In the genomic region with DNA sequence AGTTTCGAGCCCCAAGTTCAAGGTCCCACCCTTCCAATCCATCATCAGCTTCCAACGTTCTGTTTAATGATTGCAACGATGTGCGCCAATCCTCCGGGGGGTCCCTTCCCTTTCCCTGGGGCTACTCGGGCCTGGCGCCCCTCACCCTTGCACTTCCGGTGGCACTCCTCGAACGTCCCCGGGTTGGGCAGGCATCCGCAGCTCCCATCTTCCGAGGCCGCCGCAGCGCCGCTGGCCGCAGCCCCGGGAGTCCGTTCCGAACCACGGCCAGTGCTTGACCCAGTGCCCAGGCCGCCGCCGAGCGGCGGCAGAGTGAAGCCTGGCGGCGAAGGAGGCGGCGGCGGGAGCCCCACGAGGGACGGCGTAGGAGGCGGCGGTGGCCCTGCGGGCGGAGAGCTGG, we compare ENCODE assay signal across 9 mouse cellular contexts. TPM values are rescaled to one million over a fixed set of nuclear protein-coding genes. Genes with fewer than 3 reads are reported as not detected.
DNase-seq lines count a peak whose midpoint lies in the region; ATAC-seq lines count a peak whose summit lies in the region.
"Had no signal": no experiment of that assay in that cellular context is flagged by ENCODE, and none has a peak within 500 bp of the region (broad histone marks: within the 10 kb centered on the region; RNA-seq: fewer than 3 reads in every experiment).

No protein-coding gene starts in this region.

- H3K9me3 ChIP-seq in kidney, embryonic 15.5 days (replicated peaks) = no peaks in the 10 kb centered on the region
- no peaks in the 10 kb centered on the region for H3K9me3 ChIP-seq in hindbrain, embryonic 12.5 days (replicated peaks)
- H3K9me3 ChIP-seq in midbrain, embryonic 13.5 days = no peaks in the 10 kb centered on the region

- H3K4me3 ChIP-seq in kidney, embryonic 15.5 days (replicated peaks) = peak overlapping the region; percentile 90
- peak overlapping the region; percentile 78 for H3K4me3 ChIP-seq in brown adipose tissue, adult 24 weeks (ENCODE audit: insufficient read depth, low read depth, low read length)
- peak overlapping the region; percentile 99 for H3K4me3 ChIP-seq in hindbrain, embryonic 12.5 days
- H3K4me3 ChIP-seq in midbrain, embryonic 13.5 days (replicated peaks) = peak overlapping the region; percentile 100

- peaks cover 26% of the 10 kb centered on the region for H3K4me1 ChIP-seq in kidney, embryonic 15.5 days
- no peaks in the 10 kb centered on the region for H3K4me1 ChIP-seq in brown adipose tissue, adult 24 weeks (ENCODE audit: control insufficient read depth, insufficient read depth, insufficient read length, low read length)
- H3K4me1 ChIP-seq in hindbrain, embryonic 12.5 days = peaks cover 24% of the 10 kb centered on the region
- peaks cover 18% of the 10 kb centered on the region for H3K4me1 ChIP-seq in midbrain, embryonic 13.5 days (replicated peaks)

- no peak for DNase-seq in kidney, postnatal 4 days
- no peak for DNase-seq in layer of hippocampus, adult 9-11 months
- DNase-seq in frontal cortex, postnatal 10 days (ENCODE audit: low spot score in 2 of 2) = no peak
- DNase-seq in adrenal gland, postnatal 10 days = no peak

- peaks cover 70% of the 10 kb centered on the region for H3K36me3 ChIP-seq in kidney, embryonic 15.5 days
- H3K36me3 ChIP-seq in hindbrain, embryonic 12.5 days = peaks cover 40% of the 10 kb centered on the region
- peaks cover 50% of the 10 kb centered on the region for H3K36me3 ChIP-seq in midbrain, embryonic 13.5 days

- under 1% methylated on average over 38 of the region's 39 CpGs for WGBS in kidney, embryonic 15.5 days
- WGBS in hindbrain, embryonic 12.5 days = under 1% methylated on average over 38 of the region's 39 CpGs
- WGBS in midbrain, embryonic 13.5 days = under 1% methylated on average over 39 of the region's 39 CpGs

- H3K27ac ChIP-seq in kidney, embryonic 15.5 days = peak overlapping the region; percentile 66
- H3K27ac ChIP-seq in brown adipose tissue, adult 24 weeks (replicated peaks; ENCODE audit: low read depth, low read length) = peak overlapping the region; percentile 71
- peak overlapping the region; percentile 74 for H3K27ac ChIP-seq in hindbrain, embryonic 12.5 days
- H3K27ac ChIP-seq in midbrain, embryonic 13.5 days = peak overlapping the region; percentile 75

- no peak for ATAC-seq in kidney, embryonic 15.5 days (replicated peaks; ENCODE audit: low FRiP score)
- ATAC-seq in hindbrain, embryonic 12.5 days (ENCODE audit: low FRiP score) = no peak
- ATAC-seq in midbrain, embryonic 13.5 days = no peak

- peak overlapping the region; percentile 85 for H3K9ac ChIP-seq in kidney, embryonic 15.5 days
- peak overlapping the region; percentile 97 for H3K9ac ChIP-seq in hindbrain, embryonic 12.5 days
- H3K9ac ChIP-seq in midbrain, embryonic 13.5 days (replicated peaks) = peak overlapping the region; percentile 96

- peak overlapping the region; percentile 83 for H3K4me2 ChIP-seq in kidney, embryonic 15.5 days
- peak overlapping the region; percentile 98 for H3K4me2 ChIP-seq in hindbrain, embryonic 12.5 days (replicated peaks)
- H3K4me2 ChIP-seq in midbrain, embryonic 13.5 days (replicated peaks) = peak overlapping the region; percentile 99

- no peaks in the 10 kb centered on the region for H3K27me3 ChIP-seq in kidney, embryonic 15.5 days
- H3K27me3 ChIP-seq in hindbrain, embryonic 12.5 days = no peaks in the 10 kb centered on the region
- no peaks in the 10 kb centered on the region for H3K27me3 ChIP-seq in midbrain, embryonic 13.5 days

RNA-seq across cellular contexts. Expression of a gene that starts 0.4 kb away (rescaled TPM):
- 168 and 177 TPM in 2 replicates for polyA plus RNA-seq in kidney, embryonic 15.5 days (2015; fragmentation: Nextera tagmentation; extraction: Ambion mirVana)
- polyA plus RNA-seq in brown adipose tissue, adult 24 weeks (2012; ENCODE audit: insufficient read depth, insufficient read length, missing spikeins) = 64.2 and 86.3 TPM in 2 replicates
- 136 and 138 TPM in 2 replicates for polyA plus RNA-seq in hindbrain, embryonic 12.5 days (2016; fragmentation: Nextera tagmentation; extraction: Ambion mirVana)
- polyA plus RNA-seq in midbrain, embryonic 13.5 days (2015; fragmentation: Nextera tagmentation; extraction: Ambion mirVana) = 105 and 125 TPM in 2 replicates
- 100 to 1,000 TPM; 157 to 171 TPM for total RNA-seq in adrenal gland, postnatal 10 days (2021)

RNA-seq across cellular contexts. Expression of a gene that starts 15.8 kb away (rescaled TPM):
- 259 and 340 TPM in 2 replicates for polyA plus RNA-seq in kidney, embryonic 15.5 days (2015; fragmentation: Nextera tagmentation; extraction: Ambion mirVana)
- polyA plus RNA-seq in brown adipose tissue, adult 24 weeks (2012; ENCODE audit: insufficient read depth, insufficient read length, missing spikeins) = 777 and 1,675 TPM in 2 replicates
- 228 and 246 TPM in 2 replicates for polyA plus RNA-seq in hindbrain, embryonic 12.5 days (2016; fragmentation: Nextera tagmentation; extraction: Ambion mirVana)
- polyA plus RNA-seq in midbrain, embryonic 13.5 days (2015; fragmentation: Nextera tagmentation; extraction: Ambion mirVana) = 173 and 194 TPM in 2 replicates
- 1,000 to 10,000 TPM; 1,872 to 4,173 TPM for total RNA-seq in adrenal gland, postnatal 10 days (2021)

RNA-seq across cellular contexts. Expression of a gene that starts 22.4 kb away (rescaled TPM):
- 15.7 and 20.7 TPM in 2 replicates for polyA plus RNA-seq in kidney, embryonic 15.5 days (2015; fragmentation: Nextera tagmentation; extraction: Ambion mirVana)
- 1,406 and 1,867 TPM in 2 replicates for polyA plus RNA-seq in brown adipose tissue, adult 24 weeks (2012; ENCODE audit: insufficient read depth, insufficient read length, missing spikeins)
- 3.8 and 4.7 TPM in 2 replicates for polyA plus RNA-seq in hindbrain, embryonic 12.5 days (2016; fragmentation: Nextera tagmentation; extraction: Ambion mirVana)
- polyA plus RNA-seq in midbrain, embryonic 13.5 days (2015; fragmentation: Nextera tagmentation; extraction: Ambion mirVana) = 0.94 and 1.0 TPM in 2 replicates
- total RNA-seq in adrenal gland, postnatal 10 days (2021) = 1,000 to 10,000 TPM in 1 of 2 experiments, 100 to 1,000 TPM in 1; 910 to 1,570 TPM

RNA-seq across cellular contexts. Expression of a gene that starts 33.6 kb away (rescaled TPM):
- polyA plus RNA-seq in kidney, embryonic 15.5 days (2015; fragmentation: Nextera tagmentation; extraction: Ambion mirVana) = 2.3 and 6.6 TPM in 2 replicates
- not detected in 2 replicates for polyA plus RNA-seq in brown adipose tissue, adult 24 weeks (2012; ENCODE audit: insufficient read depth, insufficient read length, missing spikeins)
- polyA plus RNA-seq in hindbrain, embryonic 12.5 days (2016; fragmentation: Nextera tagmentation; extraction: Ambion mirVana) = 0.10 TPM in 1 of 2 replicates, not detected in the other
- polyA plus RNA-seq in midbrain, embryonic 13.5 days (2015; fragmentation: Nextera tagmentation; extraction: Ambion mirVana) = not detected in 2 replicates
- total RNA-seq in adrenal gland, postnatal 10 days (2021) = 100 to 1,000 TPM; 211 to 416 TPM
- polyA plus RNA-seq: brain, embryonic 14.5 days had no signal

RNA-seq across cellular contexts. Expression of a gene that starts 33.6 kb away (rescaled TPM):
- 2.5 TPM in 1 of 2 replicates, not detected in the other for polyA plus RNA-seq in kidney, embryonic 15.5 days (2015; fragmentation: Nextera tagmentation; extraction: Ambion mirVana)
- polyA plus RNA-seq in brown adipose tissue, adult 24 weeks (2012; ENCODE audit: insufficient read depth, insufficient read length, missing spikeins) = not detected in 2 replicates
- polyA plus RNA-seq in hindbrain, embryonic 12.5 days (2016; fragmentation: Nextera tagmentation; extraction: Ambion mirVana) = not detected in 2 replicates
- not detected in 2 replicates for polyA plus RNA-seq in midbrain, embryonic 13.5 days (2015; fragmentation: Nextera tagmentation; extraction: Ambion mirVana)
- total RNA-seq in adrenal gland, postnatal 10 days (2021) = 1 to 10 TPM; 1.3 to 1.5 TPM
- polyA plus RNA-seq: brain, embryonic 14.5 days had no signal

Comparison
In these comparisons a context has a peak if more than half of its experiments do, and no peak if none do; other contexts are left out.
1. RNA of a gene that starts 22.4 kb away (polyA plus RNA-seq): 1,406 to 1,867 TPM in brown adipose tissue, adult 24 weeks; 15.7 to 20.7 TPM in kidney, embryonic 15.5 days, 3.8 to 4.7 TPM in hindbrain, embryonic 12.5 days and 0.94 to 1.0 TPM in midbrain, embryonic 13.5 days; every median in the first group is over 10 times any median in the second.
2. Peak in every context shown above with its lines, with median percentiles within 50 percentile points of each other: H3K27ac ChIP-seq, H3K4me2 ChIP-seq, H3K4me3 ChIP-seq and H3K9ac ChIP-seq.